Mouse (Mus musculus): Measurements from ENCODE around the gene Rnd1.

Rnd1 gene

GRCm38 (mm10) chr15:98635291-98635841, 41.9 kb downstream of the Rnd1 start:
- no peak for DNase-seq

- peak; percentile 45 to 46 for DNase-seq
Measured at GRCm38 (mm10) chr15:98634541-98635081, 42.6 kb downstream of the Rnd1 start.

DNA sequence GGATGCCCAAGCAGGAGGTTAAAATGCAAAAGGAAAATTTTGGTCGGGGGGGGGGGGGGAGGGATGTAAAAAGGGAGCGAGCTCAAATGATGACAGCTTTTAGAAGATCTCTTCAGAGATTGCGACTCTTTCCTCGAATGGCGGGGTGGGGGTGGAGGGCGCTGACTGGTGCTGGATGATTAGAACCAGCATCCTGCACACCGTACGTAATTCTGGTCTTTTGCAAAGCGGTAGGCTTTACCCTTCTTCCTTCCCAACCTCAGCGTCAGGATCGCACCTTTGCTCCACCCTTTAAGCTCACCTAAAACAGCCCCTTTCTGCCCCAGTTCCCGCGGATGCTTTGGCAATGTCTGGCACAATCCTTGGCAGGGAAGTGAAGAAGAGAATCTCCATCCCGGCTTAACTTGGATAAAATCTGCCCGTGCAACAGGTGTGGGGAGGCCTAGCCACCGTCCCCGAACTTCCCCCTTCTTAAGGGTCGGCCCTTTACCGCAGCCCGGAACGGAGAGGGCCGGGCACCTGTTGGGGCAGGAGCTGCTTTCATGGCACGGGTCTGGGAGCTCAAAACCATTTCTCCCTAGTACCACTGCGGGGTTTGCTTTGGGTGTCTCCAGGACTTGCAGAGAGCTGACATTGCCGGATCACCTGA, 43.3 kb downstream of the Rnd1 start:
- DNase-seq, result peak; percentile 26 to 34

DNA sequence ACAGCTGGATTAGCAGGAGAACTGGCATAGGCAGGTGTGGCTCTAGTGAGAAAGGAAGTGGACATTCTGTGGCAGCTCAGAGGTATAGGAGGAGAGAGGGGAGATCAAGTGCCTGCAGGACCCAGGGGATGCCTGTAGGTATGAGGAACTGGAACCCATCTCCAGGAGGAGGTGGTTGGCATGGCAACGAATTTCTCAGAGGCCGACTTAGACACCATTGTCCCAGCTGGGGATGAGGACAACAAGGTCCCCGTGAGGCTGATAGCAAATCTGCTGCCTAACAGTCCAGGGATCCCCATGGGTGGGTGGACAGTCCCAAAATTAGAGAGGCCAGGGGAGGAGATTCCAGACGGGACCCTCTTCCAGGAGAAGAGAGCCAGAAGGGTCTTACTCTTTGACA, 44.3 kb downstream of the Rnd1 start:
- DNase-seq, result peak; percentile 43 to 50

- no peak for DNase-seq
Measured at GRCm38 (mm10) chr15:98632107-98632744, 45.0 kb downstream of the Rnd1 start.

- DNase-seq, result peak; percentile 88
Measured at GRCm38 (mm10) chr15:98631493-98631892, 45.8 kb downstream of the Rnd1 start.

GRCm38 (mm10) chr15:98630540-98630939, 46.7 kb downstream of the Rnd1 start, which contains the start of gene Cacnb3:
Cacnb3 (plus strand) TSS chr15:98630840.
- DNase-seq, result no peak

GRCm38 (mm10) chr15:98629464-98629863, 47.8 kb downstream of the Rnd1 start:
- DNase-seq, result no peak

- DNase-seq, result no peak
Measured at GRCm38 (mm10) chr15:98628589-98629254, 48.5 kb downstream of the Rnd1 start.

DNA sequence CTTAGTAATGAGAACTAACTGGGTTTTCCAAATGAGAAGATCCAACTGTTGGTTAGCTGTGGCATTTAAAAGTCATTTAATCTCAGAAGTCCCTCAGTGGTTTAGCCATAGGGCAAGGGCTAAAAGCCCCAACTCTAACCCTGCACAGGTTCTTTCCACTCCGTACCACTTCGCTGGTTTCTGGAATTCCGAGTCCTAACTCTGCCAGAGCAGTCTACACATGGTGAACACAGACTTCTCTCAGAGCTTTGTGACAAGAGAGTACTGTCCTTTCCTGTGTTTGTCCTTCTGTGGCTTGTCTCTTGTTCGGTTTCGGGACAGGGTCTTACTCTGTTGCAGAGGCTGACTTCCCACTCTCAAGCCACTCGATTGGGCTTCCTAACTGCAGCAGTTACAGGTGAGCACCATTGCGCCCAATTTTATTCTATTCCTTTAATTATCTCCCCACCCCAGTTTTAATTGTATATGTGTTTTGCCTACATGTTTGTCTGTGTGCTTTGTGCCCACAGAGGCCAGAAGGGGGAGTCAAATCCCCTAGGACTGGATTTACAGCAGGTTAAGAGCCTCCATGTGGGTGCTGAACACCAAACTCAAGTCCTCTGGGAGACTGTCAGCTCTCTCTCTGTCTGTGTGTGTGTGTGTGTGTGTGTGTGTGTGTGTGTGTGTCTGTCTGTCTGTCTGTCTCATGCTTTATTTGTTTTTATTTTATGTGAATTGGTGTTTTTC, 50.6 kb downstream of the Rnd1 start:
- no peak for DNase-seq

DNA sequence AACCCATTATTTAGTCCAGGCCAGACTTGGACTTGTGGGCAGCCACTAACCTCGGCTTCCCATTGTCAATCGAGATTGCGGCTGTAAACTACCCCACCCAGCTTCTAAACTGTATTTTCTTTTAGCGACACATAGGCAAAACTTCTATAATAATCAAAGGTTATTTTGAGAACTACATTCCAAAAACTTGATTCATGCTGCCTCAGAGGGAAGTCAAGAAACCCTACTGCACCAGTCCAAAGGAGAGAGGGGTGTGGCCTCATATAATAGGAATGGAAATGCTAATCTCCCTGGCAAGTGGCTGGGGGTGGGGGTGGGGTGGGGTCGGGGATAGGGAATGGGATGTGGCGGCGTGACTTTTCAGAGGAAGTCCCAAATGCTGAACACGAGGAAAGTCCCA, 51.2 kb downstream of the Rnd1 start:
- no peak for DNase-seq

GRCm38 (mm10) chr15:98623361-98623821, 53.9 kb downstream of the Rnd1 start:
- no peak for DNase-seq

- DNase-seq, result no peak
Measured at GRCm38 (mm10) chr15:98622721-98623120, 54.5 kb downstream of the Rnd1 start.

DNA sequence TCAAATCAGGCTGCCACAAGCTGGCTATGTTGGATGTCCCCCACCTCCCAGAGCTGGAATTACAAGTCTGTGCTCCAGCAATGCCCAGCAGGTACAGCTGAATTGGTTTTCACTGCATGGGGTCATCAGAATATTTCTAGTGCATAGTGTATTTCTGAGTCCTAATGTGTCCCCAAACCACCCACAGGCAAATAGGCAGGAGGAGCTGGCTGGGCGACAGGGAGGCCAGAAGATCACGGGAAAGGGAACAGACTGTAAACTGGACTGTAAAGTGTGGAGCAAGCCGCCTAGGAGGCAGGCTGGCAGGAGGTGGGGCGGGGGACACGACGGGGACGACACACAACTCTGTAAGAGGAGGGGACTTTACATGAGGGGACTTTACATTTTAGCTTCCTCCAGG, 55.1 kb downstream of the Rnd1 start:
- no peak for DNase-seq

DNA sequence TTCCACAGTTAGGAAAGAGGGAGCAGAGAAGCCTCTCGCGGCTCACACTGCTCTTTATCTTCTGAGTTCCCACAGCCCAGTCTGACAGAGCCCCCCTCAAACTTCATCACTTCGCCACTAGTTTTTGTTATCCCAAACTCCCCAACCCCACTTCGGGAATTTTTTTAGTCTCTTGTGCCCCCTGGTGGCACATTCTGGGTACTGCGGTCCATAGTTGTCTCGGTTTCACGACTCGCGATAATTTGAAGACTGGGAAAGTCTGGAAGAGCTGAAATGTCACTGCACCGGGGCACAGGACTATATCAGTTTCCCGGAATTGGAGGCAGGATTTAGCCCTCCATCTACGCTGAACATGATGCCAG, 60.1 kb downstream of the Rnd1 start:
- DNase-seq, result peak; percentile 73 to 76

DNA sequence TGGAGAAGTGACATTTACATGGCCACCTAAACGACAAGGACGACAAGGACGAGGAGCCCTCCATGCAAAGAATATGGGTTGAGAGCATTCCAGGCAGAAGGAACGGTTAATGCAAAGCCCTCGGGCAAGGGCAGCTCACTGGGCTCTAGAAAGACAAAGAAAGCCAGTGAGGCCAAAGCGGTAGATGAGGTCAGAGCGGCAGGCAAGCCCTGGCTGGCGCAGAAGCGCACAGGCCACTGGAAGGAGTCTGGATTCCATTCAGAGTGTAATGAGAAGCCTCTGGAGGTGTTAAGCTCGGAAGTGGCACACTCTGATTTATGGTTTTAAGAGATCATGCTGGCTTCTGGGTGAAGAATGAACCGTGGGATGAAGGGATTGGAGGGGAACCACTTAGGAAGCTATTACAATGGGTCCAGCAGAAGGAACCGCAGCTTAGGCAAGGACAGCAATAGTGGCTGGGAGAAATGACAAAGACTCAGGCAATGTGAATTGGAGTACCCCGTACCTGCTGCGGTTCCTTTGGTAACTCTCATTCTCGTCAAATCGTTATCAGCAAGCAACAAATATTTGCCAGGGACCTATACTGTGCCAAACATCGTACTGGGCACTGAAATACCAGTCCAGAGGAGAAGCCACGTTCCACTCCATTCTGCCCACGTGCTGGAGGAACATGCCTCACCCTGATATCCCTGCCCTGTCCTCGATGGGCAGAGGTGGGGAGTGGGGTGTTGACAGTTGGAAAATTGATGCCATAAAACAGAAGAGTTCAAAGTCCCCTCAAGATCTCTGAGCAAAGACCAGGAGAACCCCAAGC, 60.7 kb downstream of the Rnd1 start:
- DNase-seq, result no peak

GRCm38 (mm10) chr15:98615751-98616150, 61.5 kb downstream of the Rnd1 start:
- no peak for DNase-seq

DNA sequence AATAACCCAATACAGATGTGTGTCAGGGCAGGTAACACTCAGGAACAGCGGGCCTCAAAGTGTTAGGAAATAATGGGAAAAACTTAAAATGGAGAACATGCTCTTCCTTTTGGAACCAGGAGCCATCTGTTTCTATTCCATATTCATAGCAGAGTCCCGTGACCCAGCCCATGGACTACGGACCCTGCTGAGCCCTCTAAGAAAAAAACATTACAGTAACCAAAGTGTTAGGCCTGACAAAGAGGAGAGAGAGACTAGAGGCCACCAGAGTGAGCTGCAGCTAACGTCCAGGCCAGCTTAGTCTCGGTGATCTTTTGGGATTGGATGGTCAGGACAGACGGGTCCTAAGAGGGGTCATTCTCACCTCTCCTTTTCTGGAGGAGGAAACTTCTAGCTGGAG, 62.3 kb downstream of the Rnd1 start:
- DNase-seq, result no peak

DNA sequence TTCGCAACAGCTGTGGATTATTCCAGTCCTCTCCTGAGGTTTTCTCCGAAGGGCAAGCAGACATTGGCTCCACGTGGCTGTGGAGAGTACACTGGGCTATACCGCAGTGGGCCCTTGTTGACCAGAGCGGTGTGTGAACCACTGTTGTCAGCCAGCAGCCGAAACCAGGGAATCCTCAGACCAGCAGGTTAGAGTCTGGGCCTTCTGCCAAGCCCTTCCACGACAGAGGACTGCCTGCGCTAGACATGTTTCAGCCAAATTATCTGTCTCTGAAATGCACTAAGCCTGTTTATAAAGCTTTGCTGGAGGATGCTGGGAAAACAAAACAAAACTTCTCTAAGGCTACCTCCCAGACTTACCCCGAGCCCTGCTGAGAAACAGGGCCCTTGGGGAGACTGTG, 62.7 kb downstream of the Rnd1 start:
- DNase-seq, result no peak

Data from B cell, adult 2 months (primary cell).